Mouse (Mus musculus) ES-E14 (cell line): ENCODE results near the gene Sidt1. TPM values are rescaled to one million over a fixed set of nuclear protein-coding genes. Genes with fewer than 3 reads are reported as not detected.

Experiments used
- DNase-seq: peaks from one replicate; pipeline ENCODE4 v3.0.0-alpha.2; 2013; ENCODE audit warnings: low read depth, low spot score
- H3K27ac ChIP-seq: 2 replicates; pipeline ENCODE4 v1.5.1; 2012; ENCODE audit warnings: low read depth, mild to moderate bottlenecking, low read length, moderate library complexity, mixed read lengths; ENCODE audit not compliant: poor library complexity, insufficient read depth, severe bottlenecking
- H3K36me3 ChIP-seq: 2 replicates; pipeline ENCODE4 v1.6.1; 2012; ENCODE audit warnings: mild to moderate bottlenecking, low read length, moderate library complexity, mixed read lengths; ENCODE audit not compliant: control insufficient read depth, poor library complexity, insufficient read depth, severe bottlenecking
- H3K4me1 ChIP-seq, 2 experiments: fragments of 150-350 bp in 1 of 2; sonication (generic) in 1 of 2; 2 replicates each; pipeline ENCODE4 v1.6.1; 2012; ENCODE audit warnings: low read length in 2 of 2, mild to moderate bottlenecking in 1 of 2, mixed read lengths in 1 of 2; ENCODE audit not compliant: control insufficient read depth in 2 of 2, insufficient read depth in 2 of 2, poor library complexity in 1 of 2
- H3K4me3 ChIP-seq, 2 experiments: fragments of 150-350 bp in 1 of 2; sonication (generic) in 1 of 2; 2 replicates each; pipeline ENCODE4 v1.5.1; 2012; ENCODE audit warnings: low read length in 2 of 2, low read depth in 1 of 2, mild to moderate bottlenecking in 1 of 2, mixed read lengths in 1 of 2; ENCODE audit not compliant: insufficient read depth in 1 of 2, poor library complexity in 1 of 2, severe bottlenecking in 1 of 2
- H3K9ac ChIP-seq: 2 replicates; pipeline ENCODE4 v1.6.1; 2012; ENCODE audit warnings: low read depth, mild to moderate bottlenecking, low read length, mixed read lengths; ENCODE audit not compliant: poor library complexity, insufficient read depth, severe bottlenecking
- H3K9me3 ChIP-seq: fragments of 150-350 bp; sonication (generic); 2 replicates; pipeline ENCODE4 v1.6.1; 2012; ENCODE audit warnings: low read depth, mild to moderate bottlenecking, low read length; ENCODE audit not compliant: control insufficient read depth, insufficient read depth
- CHD2 ChIP-seq: IDR thresholded peaks from 2 replicates; pipeline ENCODE4 v1.6.1; 2014; ENCODE audit warnings: mild to moderate bottlenecking, low read depth, low read length, inconsistent platforms
- HCFC1 ChIP-seq: IDR thresholded peaks from 2 replicates; pipeline ENCODE4 v1.6.1; 2012; ENCODE audit warnings: low read length, inconsistent platforms, borderline replicate concordance; ENCODE audit not compliant: insufficient read depth
- MAFK ChIP-seq: IDR thresholded peaks from 2 replicates; pipeline ENCODE4 v1.6.1; 2014; ENCODE audit warnings: mild to moderate bottlenecking, low read depth, low read length, inconsistent platforms; ENCODE audit not compliant: insufficient read depth
- ZC3H11A ChIP-seq: IDR thresholded peaks from 2 replicates; pipeline ENCODE4 v1.6.1; 2012; ENCODE audit warnings: low read depth, mild to moderate bottlenecking, inconsistent platforms, low read length, borderline replicate concordance
- ZNF384 ChIP-seq: IDR thresholded peaks from 2 replicates; pipeline ENCODE4 v1.6.1; 2012; ENCODE audit warnings: low read depth, low read length, inconsistent platforms
- in situ Hi-C, 2 experiments: fragments of 600-800 bp; cut with MboI; formaldehyde crosslinking; loops; one replicate each; pipeline ENCODE4 v1.15.1; 2025; ENCODE audit warnings: low sequenced_read_pairs in 2 of 2, inconsistent platforms in 1 of 2; ENCODE audit not compliant: unreplicated experiment in 2 of 2
- total RNA-seq: library from RNA; depleted of rRNA; stranded (reverse); fragments of 300-350 nt; gene quantifications from 2 replicates; pipeline ENCODE4 v1.2.3, GENCODE M21; 2012

Sidt1 gene
- total RNA-seq, 1 experiment: 0.40 TPM

GRCm38 (mm10) chr16:44282614-44283325 lies 50.2 kb downstream of the Sidt1 start:
- no peak for DNase-seq
- no peak overlapping the region for H3K4me3 ChIP-seq
- in situ Hi-C loops: no loop called here
- H3K36me3 ChIP-seq: no peaks in the 10 kb centered on the region
- H3K4me1 ChIP-seq: peaks cover 11 to 24% of the 10 kb centered on the region in 2 experiments; a peak in 3 of 4 replicates
- no peak overlapping the region for H3K27ac ChIP-seq
- TF ChIP-seq HCFC1: no peak
- no peak for TF ChIP-seq CHD2
- no peak for TF ChIP-seq ZNF384
- TF ChIP-seq MAFK: peak; percentile 38; the same call in 1 of the 2 replicates
- no peak for TF ChIP-seq ZC3H11A
- H3K9me3 ChIP-seq: no peaks in the 10 kb centered on the region
- H3K9ac ChIP-seq: no peak overlapping the region

GRCm38 (mm10) chr16:44282036-44282435 lies 51.0 kb downstream of the Sidt1 start:
- Histone ChIP-seq H3K4me3 (no peak overlapping the region), H3K9me3 (no peaks in the 10 kb centered on the region), H3K27ac (no peak overlapping the region; the same call in 1 of the 2 replicates), H3K9ac (no peak overlapping the region), H3K4me1 (peaks cover 11 to 20% of the 10 kb centered on the region in 2 experiments; a peak in 3 of 4 replicates), H3K36me3 (no peaks in the 10 kb centered on the region)
- in situ Hi-C loops: no loop called here
- DNase-seq: no peak
- no peak for TF ChIP-seq HCFC1
- no peak for TF ChIP-seq MAFK
- no peak for TF ChIP-seq ZNF384
- no peak for TF ChIP-seq CHD2
- TF ChIP-seq ZC3H11A: no peak

GRCm38 (mm10) chr16:44280806-44281205 lies 52.2 kb downstream of the Sidt1 start:
- in situ Hi-C loops: no loop called here
- peak; percentile 53 for DNase-seq
- H3K36me3 ChIP-seq: no peaks in the 10 kb centered on the region
- H3K27ac ChIP-seq: peak overlapping the region; percentile 25; the same call in 1 of the 2 replicates
- H3K9ac ChIP-seq: no peak overlapping the region
- peaks cover 11 to 16% of the 10 kb centered on the region in 2 experiments; a peak in 3 of 4 replicates for H3K4me1 ChIP-seq
- H3K4me3 ChIP-seq: no peak overlapping the region; a peak in 1 of 4 replicates
- TF ChIP-seq ZC3H11A (no peak), HCFC1 (no peak), ZNF384 (no peak), CHD2 (no peak), MAFK (no peak)
- no peaks in the 10 kb centered on the region for H3K9me3 ChIP-seq

GRCm38 (mm10) chr16:44277212-44277611 lies 55.8 kb downstream of the Sidt1 start:
- in situ Hi-C loops: no loop called here

More at GRCm38 (mm10) chr16:44277212-44277611, 55.8 kb downstream of the Sidt1 start:
- H3K27ac ChIP-seq: no peak overlapping the region
- H3K4me1 ChIP-seq: peaks cover 4 to 12% of the 10 kb centered on the region in 2 experiments; a peak in 3 of 4 replicates
- DNase-seq: no peak
- H3K36me3 ChIP-seq: no peaks in the 10 kb centered on the region
- TF ChIP-seq ZC3H11A: no peak
- TF ChIP-seq MAFK: no peak
- TF ChIP-seq HCFC1: no peak
- TF ChIP-seq ZNF384: no peak
- no peak for TF ChIP-seq CHD2
- no peaks in the 10 kb centered on the region for H3K9me3 ChIP-seq
- H3K9ac ChIP-seq: no peak overlapping the region
- no peak overlapping the region for H3K4me3 ChIP-seq
